Mouse (Mus musculus): ENCODE data around the gene Kansl3. TPM values are rescaled to one million over a fixed set of nuclear protein-coding genes. Genes with fewer than 3 reads are reported as not detected.
A peak's percentile ranks its signal among the peaks of the same experiment; 100 is the strongest.

Gene Kansl3
- polyA plus RNA-seq, 1 experiment from 2014 or later: 41.9 TPM

GRCm38 (mm10) chr1:36352351-36352750 lies 16.6 kb downstream of the Kansl3 start:
- H3K27ac ChIP-seq: no peak overlapping the region
- peaks cover 94% of the 10 kb centered on the region for H3K36me3 ChIP-seq
- 90% methylated on average over 4 of the region's 4 CpGs for WGBS
- H3K9me3 ChIP-seq: no peaks in the 10 kb centered on the region
- no peaks in the 10 kb centered on the region for H3K4me1 ChIP-seq (replicated peaks)
- H3K27me3 ChIP-seq: no peaks in the 10 kb centered on the region
- no peak overlapping the region for H3K4me3 ChIP-seq (replicated peaks)
- no peak overlapping the region for H3K4me2 ChIP-seq (replicated peaks)
- ATAC-seq: no peak
- H3K9ac ChIP-seq (replicated peaks): no peak overlapping the region

- Histone ChIP-seq H3K36me3 (peaks cover 98% of the 10 kb centered on the region), H3K9me3 (no peaks in the 10 kb centered on the region), H3K4me2 (replicated peaks) (no peak overlapping the region), H3K9ac (replicated peaks) (no peak overlapping the region), H3K27ac (no peak overlapping the region), H3K4me1 (replicated peaks) (no peaks in the 10 kb centered on the region), H3K27me3 (no peaks in the 10 kb centered on the region), H3K4me3 (replicated peaks) (no peak overlapping the region)
- 95% methylated on average over 6 of the region's 6 CpGs for WGBS
- no peak for ATAC-seq
Measured at GRCm38 (mm10) chr1:36342547-36342946, 26.4 kb downstream of the Kansl3 start.

- Histone ChIP-seq H3K4me1 (replicated peaks) (no peaks in the 10 kb centered on the region), H3K9me3 (no peaks in the 10 kb centered on the region), H3K4me3 (replicated peaks) (no peak overlapping the region), H3K27me3 (no peaks in the 10 kb centered on the region), H3K4me2 (replicated peaks) (no peak overlapping the region), H3K27ac (no peak overlapping the region), H3K36me3 (peaks cover 57% of the 10 kb centered on the region), H3K9ac (replicated peaks) (no peak overlapping the region)
- 89% methylated on average over 14 of the region's 14 CpGs for WGBS
- ATAC-seq: no peak
Measured at GRCm38 (mm10) chr1:36332955-36333887, 35.8 kb downstream of the Kansl3 start.

GRCm38 (mm10) chr1:36331743-36332142 lies 37.2 kb downstream of the Kansl3 start:
- WGBS: 78% methylated on average over 6 of the region's 6 CpGs
- Histone ChIP-seq H3K36me3 (peaks cover 56% of the 10 kb centered on the region), H3K4me2 (replicated peaks) (no peak overlapping the region), H3K27ac (no peak overlapping the region), H3K4me3 (replicated peaks) (no peak overlapping the region), H3K27me3 (no peaks in the 10 kb centered on the region), H3K9me3 (no peaks in the 10 kb centered on the region), H3K4me1 (replicated peaks) (no peaks in the 10 kb centered on the region), H3K9ac (replicated peaks) (no peak overlapping the region)
- ATAC-seq: no peak

- H3K27ac ChIP-seq: no peak overlapping the region
- no peak overlapping the region for H3K4me2 ChIP-seq (replicated peaks)
- peaks cover 33% of the 10 kb centered on the region for H3K36me3 ChIP-seq
- H3K4me3 ChIP-seq (replicated peaks): no peak overlapping the region
- no peak overlapping the region for H3K9ac ChIP-seq (replicated peaks)
- ATAC-seq: no peak
- 83% methylated on average over 2 of the region's 2 CpGs for WGBS
- H3K4me1 ChIP-seq (replicated peaks): no peaks in the 10 kb centered on the region
- H3K9me3 ChIP-seq: no peaks in the 10 kb centered on the region
- no peaks in the 10 kb centered on the region for H3K27me3 ChIP-seq
Measured at GRCm38 (mm10) chr1:36326815-36327214, 42.2 kb downstream of the Kansl3 start.

GRCm38 (mm10) chr1:36325900-36326321 lies 43.1 kb downstream of the Kansl3 start:
- WGBS: 92% methylated on average over 2 of the region's 2 CpGs
- H3K36me3 ChIP-seq: peaks cover 31% of the 10 kb centered on the region
- no peak overlapping the region for H3K27ac ChIP-seq
- H3K4me2 ChIP-seq (replicated peaks): no peak overlapping the region
- H3K27me3 ChIP-seq: no peaks in the 10 kb centered on the region
- no peak overlapping the region for H3K4me3 ChIP-seq (replicated peaks)
- no peak for ATAC-seq
- H3K9me3 ChIP-seq: no peaks in the 10 kb centered on the region
- no peak overlapping the region for H3K9ac ChIP-seq (replicated peaks)
- H3K4me1 ChIP-seq (replicated peaks): no peaks in the 10 kb centered on the region

GRCm38 (mm10) chr1:36323746-36324448 lies 45.1 kb downstream of the Kansl3 start:
- peaks cover 30% of the 10 kb centered on the region for H3K36me3 ChIP-seq
- no peak overlapping the region for H3K27ac ChIP-seq
- H3K4me1 ChIP-seq (replicated peaks): no peaks in the 10 kb centered on the region
- WGBS: 59% methylated on average over 8 of the region's 8 CpGs
- H3K9me3 ChIP-seq: no peaks in the 10 kb centered on the region
- H3K4me3 ChIP-seq (replicated peaks): no peak overlapping the region
- no peak overlapping the region for H3K9ac ChIP-seq (replicated peaks)
- ATAC-seq: 0 out of 2 replicates have a peak, but pooled peaks have one; percentile 41
- no peaks in the 10 kb centered on the region for H3K27me3 ChIP-seq
- H3K4me2 ChIP-seq (replicated peaks): no peak overlapping the region

GRCm38 (mm10) chr1:36323076-36323475 lies 45.9 kb downstream of the Kansl3 start:
- H3K4me3 ChIP-seq (replicated peaks): no peak overlapping the region
- H3K36me3 ChIP-seq: peaks cover 28% of the 10 kb centered on the region
- 72% methylated on average over 9 of the region's 9 CpGs for WGBS
- ATAC-seq: peak; percentile 18; the same call in 1 of the 2 replicates
- H3K27ac ChIP-seq: no peak overlapping the region
- H3K9ac ChIP-seq (replicated peaks): no peak overlapping the region
- no peak overlapping the region for H3K4me2 ChIP-seq (replicated peaks)
- H3K4me1 ChIP-seq (replicated peaks): no peaks in the 10 kb centered on the region
- no peaks in the 10 kb centered on the region for H3K9me3 ChIP-seq
- no peaks in the 10 kb centered on the region for H3K27me3 ChIP-seq

- WGBS: 75% methylated on average over 11 of the region's 11 CpGs
- Histone ChIP-seq H3K27me3 (no peaks in the 10 kb centered on the region), H3K4me1 (replicated peaks) (no peaks in the 10 kb centered on the region), H3K36me3 (peaks cover 17% of the 10 kb centered on the region), H3K4me2 (replicated peaks) (no peak overlapping the region), H3K27ac (no peak overlapping the region), H3K4me3 (replicated peaks) (no peak overlapping the region), H3K9ac (replicated peaks) (no peak overlapping the region), H3K9me3 (no peaks in the 10 kb centered on the region)
- ATAC-seq: no peak
Measured at GRCm38 (mm10) chr1:36321829-36322573, 47.0 kb downstream of the Kansl3 start.

- no peak for ATAC-seq
- peaks cover 16% of the 10 kb centered on the region for H3K36me3 ChIP-seq
- H3K4me2 ChIP-seq (replicated peaks): no peak overlapping the region
- no peak overlapping the region for H3K9ac ChIP-seq (replicated peaks)
- H3K27ac ChIP-seq: no peak overlapping the region
- H3K4me1 ChIP-seq (replicated peaks): no peaks in the 10 kb centered on the region
- no peak overlapping the region for H3K4me3 ChIP-seq (replicated peaks)
- no peaks in the 10 kb centered on the region for H3K9me3 ChIP-seq
- H3K27me3 ChIP-seq: no peaks in the 10 kb centered on the region
- WGBS: 87% methylated on average over 2 of the region's 2 CpGs
Measured at GRCm38 (mm10) chr1:36321164-36321563, 47.8 kb downstream of the Kansl3 start.

- Histone ChIP-seq H3K4me2 (replicated peaks) (no peak overlapping the region), H3K9me3 (no peaks in the 10 kb centered on the region), H3K27me3 (no peaks in the 10 kb centered on the region), H3K4me1 (replicated peaks) (no peaks in the 10 kb centered on the region), H3K27ac (no peak overlapping the region), H3K9ac (replicated peaks) (no peak overlapping the region), H3K36me3 (peaks cover 10% of the 10 kb centered on the region; the same call in 1 of the 2 replicates), H3K4me3 (replicated peaks) (no peak overlapping the region)
- ATAC-seq: no peak
- 76% methylated on average over 2 of the region's 2 CpGs for WGBS
Measured at GRCm38 (mm10) chr1:36315776-36316100, 53.2 kb downstream of the Kansl3 start.
